Mouse (Mus musculus): ENCODE measurements around the gene Prkcb.
A peak's percentile ranks its signal among the peaks of the same experiment; 100 is the strongest.

Gene Prkcb

DNA sequence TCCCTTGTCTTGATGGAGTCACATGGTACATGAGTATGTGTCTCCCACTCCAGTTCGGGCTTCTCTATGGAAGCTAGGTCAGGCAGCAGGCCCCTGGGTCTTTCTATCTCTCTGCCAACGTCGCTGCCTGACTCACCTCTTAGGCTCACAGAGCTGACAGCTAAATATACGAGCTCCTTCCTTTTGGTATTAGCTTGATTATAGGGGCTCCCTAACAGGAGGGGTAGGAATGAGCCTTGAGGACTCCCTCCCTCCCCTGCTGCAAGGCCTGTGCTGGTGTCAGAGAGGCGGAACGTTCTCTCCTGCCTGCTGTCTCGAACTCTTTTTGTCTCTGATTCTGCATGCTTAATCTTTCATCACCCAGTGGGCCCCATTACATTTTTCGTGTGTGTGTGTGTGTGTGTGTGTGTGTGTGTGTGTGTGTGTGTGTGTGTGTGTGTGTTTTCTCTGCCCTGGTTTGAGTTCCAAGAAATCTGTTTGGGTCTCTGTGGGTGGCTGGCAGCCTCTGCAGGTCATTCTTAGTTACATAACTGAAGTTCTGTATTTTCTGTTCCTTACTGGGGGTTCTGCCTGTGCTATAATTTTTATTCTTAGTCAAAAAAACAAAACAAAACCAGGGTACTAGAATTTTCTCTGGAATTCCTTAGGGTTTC lies 33.6 kb downstream of the Prkcb start:
- no peak for DNase-seq (ENCODE audit: low read depth)

DNA sequence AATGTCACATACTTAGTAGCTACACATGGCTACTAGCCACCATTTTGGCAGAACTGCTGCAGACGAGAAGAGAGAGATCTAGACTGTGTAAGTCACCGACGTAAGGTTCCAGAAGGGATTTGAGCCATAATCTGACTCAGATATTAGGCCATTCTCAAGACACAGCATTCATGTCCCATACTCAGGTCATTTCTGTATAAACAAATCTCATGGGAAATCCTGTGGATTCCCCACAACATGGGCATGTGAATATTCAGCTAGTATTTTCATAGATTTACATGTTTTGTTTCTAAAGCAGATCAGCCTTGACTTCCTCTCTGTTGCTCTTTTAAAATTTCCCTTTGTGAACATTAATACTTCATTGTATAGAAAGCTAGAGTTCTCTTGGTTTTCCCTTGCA lies 39.4 kb downstream of the Prkcb start:
- DNase-seq (ENCODE audit: low read depth): no peak

DNA sequence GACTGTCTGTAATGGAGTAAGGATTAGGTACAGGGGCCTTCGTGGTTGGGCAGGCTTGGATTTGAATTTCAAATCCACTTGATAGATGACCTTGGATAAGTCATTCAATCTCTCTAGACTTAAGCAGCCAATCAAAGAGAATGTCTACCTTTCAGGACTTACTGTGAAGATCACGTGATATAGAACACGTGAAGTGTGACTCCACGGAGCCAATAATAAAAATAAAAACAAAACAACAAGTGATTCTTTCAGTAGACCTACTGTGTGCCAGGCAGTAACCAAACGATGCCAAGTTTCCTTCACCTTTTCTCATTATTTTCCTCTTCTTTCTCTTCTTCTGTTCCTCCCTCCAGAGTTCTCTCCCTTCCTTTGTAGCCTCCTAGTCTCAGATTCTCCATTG lies 39.9 kb downstream of the Prkcb start:
- DNase-seq (ENCODE audit: low read depth): no peak

GRCm38 (mm10) chr7:122329588-122329987 lies 41.0 kb downstream of the Prkcb start:
- peak; percentile 87 for DNase-seq (ENCODE audit: low read depth)

- DNase-seq (ENCODE audit: low read depth): no peak
Observed at GRCm38 (mm10) chr7:122333686-122334085, 45.1 kb downstream of the Prkcb start.

DNA sequence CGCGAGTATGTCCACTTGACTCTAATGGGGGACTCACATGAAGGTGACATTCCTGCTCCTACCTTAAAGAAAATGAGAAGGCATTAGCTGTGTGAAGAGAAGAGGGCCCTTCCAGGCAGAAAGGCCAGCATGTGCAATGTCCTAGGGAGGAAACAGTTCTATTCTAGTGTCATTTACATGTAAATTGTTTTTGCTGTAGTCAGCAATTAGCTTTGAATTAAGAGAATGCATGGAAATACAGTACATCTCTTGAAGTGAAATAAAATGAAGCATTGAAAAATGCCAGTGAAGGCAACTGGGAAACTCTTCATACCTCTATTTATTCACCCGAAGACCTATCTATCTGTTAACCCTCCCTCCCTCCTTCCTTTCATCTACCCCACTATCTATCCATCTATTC lies 48.8 kb downstream of the Prkcb start:
- DNase-seq (ENCODE audit: low read depth): no peak

DNA sequence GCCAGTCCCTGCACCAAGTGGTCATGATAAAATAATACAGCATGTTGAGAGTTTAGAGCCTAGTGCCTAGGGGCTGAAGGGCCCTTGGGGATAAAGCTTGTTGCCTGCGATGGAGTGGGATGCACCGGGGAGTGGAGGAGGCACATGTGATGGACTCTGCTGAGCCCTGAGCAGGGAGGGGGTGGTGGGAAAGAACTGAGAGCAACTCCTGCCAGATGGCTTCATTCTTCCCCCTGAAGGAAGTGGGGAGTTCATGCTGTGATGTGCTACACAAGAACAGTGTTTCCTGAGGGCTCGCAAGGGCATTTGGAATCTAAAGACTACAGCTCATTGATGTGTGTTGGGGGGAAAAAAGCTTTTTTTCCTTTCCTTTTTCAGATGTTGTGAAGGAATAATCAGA lies 49.5 kb downstream of the Prkcb start:
- no peak for DNase-seq (ENCODE audit: low read depth)

DNA sequence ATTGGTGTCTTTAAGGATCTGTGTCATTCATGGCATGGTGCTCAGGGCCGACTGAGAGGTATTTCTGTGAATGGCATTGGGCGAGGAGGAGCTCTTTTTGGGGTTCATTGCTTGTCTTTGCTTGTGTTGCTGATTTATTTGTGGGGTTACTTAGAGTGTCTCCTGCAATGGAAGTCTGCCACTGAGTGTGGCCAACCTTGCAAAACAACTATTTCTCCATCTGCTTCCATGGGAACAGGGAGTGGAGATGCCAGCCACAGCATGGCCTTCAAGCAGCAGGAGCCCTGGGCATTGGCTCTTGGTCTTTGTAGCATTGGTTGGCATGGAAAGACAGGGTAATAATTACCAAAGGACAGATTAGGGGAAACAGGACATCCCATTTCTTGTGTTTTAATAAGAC lies 50.9 kb downstream of the Prkcb start:
- no peak for DNase-seq (ENCODE audit: low read depth)

- DNase-seq (ENCODE audit: low read depth): no peak
Observed at GRCm38 (mm10) chr7:122341813-122342212, 53.3 kb downstream of the Prkcb start.

- DNase-seq (ENCODE audit: low read depth): no peak
Observed at GRCm38 (mm10) chr7:122344656-122345055, 56.1 kb downstream of the Prkcb start.

DNA sequence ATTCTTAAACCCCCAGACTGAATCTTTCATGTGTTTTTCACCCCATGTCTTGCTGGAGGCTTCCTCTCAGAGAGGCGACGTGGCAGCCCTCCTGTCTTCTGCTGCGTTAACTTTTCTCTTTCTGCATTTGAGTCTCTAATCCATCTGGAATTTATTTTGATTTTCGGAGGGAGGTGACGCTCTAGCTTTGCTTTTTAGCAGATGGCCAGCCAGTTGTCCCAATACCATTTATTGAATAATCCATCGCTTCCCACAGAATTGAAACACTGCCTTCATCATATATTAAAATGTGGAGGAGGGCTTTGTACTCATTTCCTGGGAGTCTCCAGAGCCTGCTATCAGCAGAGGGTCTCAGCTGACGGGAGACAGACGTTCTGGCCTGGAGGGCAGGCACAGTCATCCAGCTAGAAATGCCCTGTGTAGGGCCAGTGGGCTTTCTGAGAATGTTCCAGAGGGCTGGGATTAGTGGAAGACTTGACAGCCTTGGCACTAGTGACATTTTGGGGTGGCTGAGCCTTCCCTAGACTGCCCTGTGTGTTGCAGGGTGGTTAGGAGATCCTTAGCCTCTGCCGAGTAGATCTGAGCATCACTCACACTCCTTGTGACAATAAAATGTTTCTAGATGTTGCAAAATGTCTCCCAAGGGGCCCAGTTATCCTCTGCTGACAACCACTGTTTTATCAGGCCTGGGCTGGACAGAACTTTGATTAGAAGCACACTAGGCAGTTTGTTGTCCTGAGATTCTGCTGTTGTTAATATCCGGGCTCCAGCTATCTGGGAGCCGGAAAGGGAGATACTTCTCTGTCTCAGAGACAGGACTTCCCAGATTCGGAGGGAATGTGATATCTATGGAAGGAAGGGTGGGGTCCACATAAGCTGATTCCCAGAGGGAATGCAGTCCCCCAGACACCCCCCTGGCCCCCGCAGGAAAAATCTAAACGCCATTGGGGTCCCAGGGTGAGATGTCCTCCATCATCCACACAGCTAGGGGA lies 58.0 kb downstream of the Prkcb start:
- no peak for DNase-seq (ENCODE audit: low read depth)

DNA sequence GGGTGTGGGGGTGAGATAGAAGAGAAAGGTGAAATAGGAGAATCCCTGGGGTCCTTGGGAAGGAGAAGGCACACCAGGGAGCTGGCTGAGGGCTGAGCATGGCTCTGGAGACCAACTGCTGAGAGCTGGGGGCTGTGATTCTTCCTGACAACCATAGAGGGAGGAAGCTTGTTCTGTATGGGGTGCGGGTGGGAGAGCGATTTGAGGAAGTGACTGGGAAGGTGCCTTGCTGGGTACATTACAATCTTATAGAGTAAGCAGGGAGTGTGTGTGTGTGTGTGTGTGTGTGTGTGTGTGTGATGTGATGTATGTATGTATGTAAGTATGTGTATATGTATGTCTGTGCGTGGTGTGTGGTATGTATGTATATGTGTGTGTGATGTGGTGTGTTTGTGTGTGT lies 58.9 kb downstream of the Prkcb start:
- peak; percentile 11 for DNase-seq (ENCODE audit: low read depth)

DNA sequence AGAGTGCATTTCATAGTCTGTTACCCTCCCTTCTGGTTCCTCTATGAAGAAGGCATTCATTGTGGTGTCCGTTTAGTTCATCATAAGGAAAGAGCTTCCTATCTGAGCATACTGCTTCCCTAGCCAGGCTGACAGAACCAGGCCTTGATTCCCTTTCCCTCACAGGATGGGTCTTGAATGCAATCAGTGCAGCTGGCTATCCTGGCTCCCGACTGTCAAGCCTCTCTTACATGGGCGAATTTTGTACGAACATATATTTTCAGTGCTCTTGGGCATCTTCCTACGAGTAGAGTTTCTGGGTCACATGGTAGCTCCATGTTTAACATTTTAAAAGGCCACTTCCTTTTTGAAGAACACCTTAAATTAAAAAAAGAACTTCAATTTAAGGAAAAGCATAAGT lies 61.4 kb downstream of the Prkcb start:
- no peak for DNase-seq (ENCODE audit: low read depth)

- no peak for DNase-seq (ENCODE audit: low read depth)
Observed at GRCm38 (mm10) chr7:122350741-122351140, 62.2 kb downstream of the Prkcb start.

- no peak for DNase-seq (ENCODE audit: low read depth)
Observed at GRCm38 (mm10) chr7:122351816-122352215, 63.3 kb downstream of the Prkcb start.

- no peak for DNase-seq (ENCODE audit: low read depth)
Observed at GRCm38 (mm10) chr7:122352566-122353277, 64.2 kb downstream of the Prkcb start.

DNA sequence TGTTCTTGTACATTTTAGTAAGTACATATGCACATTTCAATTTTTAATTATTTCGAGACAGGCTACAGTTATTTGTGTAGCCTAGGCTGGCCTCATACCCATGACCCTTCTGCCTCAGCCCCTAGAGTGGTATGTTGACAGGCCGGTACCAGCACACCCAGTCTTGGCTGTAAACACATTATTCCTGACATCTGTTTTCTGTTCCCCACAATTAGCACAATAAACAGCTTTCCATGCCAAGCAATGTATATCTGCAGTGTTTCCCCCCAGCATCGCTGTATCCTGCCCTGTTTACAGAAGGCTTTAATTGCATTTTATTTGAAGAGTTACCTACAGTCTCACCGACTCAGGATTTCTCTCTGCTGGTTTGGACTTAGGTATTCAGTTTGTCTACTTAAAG lies 64.8 kb downstream of the Prkcb start:
- no peak for DNase-seq (ENCODE audit: low read depth)

- no peak for DNase-seq (ENCODE audit: low read depth)
Observed at GRCm38 (mm10) chr7:122356941-122357340, 68.4 kb downstream of the Prkcb start.

DNA sequence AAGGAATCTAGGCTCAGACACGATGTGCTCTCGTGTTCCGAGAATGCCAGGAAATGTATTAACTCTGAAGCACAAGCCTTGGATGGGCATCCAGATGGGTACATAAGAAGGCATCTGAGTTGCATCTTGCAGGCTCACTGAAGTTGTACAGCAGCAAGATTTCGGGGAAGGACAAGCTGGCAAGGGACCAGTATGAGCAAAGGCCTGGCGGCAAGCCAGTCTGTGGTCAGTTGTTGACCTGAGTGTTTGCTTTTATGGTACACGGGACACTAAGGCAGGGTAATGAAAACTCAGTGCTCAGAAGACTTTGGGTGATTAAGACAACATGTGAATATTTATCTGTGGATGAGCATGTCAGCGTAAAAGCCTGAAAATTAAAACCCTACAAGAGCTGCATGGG lies 69.3 kb downstream of the Prkcb start:
- DNase-seq (ENCODE audit: low read depth): peak; percentile 16

GRCm38 (mm10) chr7:122366635-122367034 lies 78.1 kb downstream of the Prkcb start:
- DNase-seq (ENCODE audit: low read depth): no peak

DNA sequence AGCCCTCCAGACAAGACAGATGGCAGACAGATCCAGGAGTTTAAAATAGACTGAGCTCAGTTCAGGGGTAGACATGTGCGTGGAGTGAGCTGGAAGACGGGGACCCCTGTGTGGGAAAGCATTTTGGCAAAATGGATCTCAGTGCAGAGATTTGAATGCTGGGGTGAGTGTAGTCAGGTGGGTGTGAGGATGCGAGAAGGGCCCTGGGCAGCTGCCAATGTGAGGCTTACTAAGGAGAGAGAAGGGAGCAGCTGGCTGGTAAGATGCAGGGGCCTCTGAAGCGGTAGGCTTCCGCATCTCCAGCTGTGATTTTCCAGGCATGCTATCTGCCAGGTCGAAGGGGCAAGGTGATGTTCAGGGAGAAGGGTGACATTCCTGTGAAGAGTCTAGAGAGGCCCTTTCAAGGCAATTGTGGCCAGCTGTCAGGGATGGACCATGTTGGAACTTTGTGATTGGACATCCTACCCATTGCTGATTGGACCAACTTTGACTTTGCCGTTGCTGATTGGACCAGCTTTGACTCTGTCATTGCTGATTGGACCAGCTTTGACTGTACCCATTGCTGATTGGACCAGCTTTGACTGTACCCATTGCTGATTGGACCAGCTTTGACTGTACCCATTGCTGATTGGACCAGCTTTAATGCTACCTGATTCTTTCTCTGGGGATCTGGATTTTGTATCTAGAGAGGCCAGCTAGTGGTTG lies 78.9 kb downstream of the Prkcb start:
- no peak for DNase-seq (ENCODE audit: low read depth)

GRCm38 (mm10) chr7:122370488-122370887 lies 81.9 kb downstream of the Prkcb start:
- DNase-seq (ENCODE audit: low read depth): no peak
